Mouse (Mus musculus): ENCODE results near the gene Tram2. TPM values are rescaled to one million over a fixed set of nuclear protein-coding genes. Genes with fewer than 3 reads are reported as not detected.

The Tram2 gene
- polyA plus RNA-seq, 1 experiment from 2014 or later, result 3.5 TPM

DNA sequence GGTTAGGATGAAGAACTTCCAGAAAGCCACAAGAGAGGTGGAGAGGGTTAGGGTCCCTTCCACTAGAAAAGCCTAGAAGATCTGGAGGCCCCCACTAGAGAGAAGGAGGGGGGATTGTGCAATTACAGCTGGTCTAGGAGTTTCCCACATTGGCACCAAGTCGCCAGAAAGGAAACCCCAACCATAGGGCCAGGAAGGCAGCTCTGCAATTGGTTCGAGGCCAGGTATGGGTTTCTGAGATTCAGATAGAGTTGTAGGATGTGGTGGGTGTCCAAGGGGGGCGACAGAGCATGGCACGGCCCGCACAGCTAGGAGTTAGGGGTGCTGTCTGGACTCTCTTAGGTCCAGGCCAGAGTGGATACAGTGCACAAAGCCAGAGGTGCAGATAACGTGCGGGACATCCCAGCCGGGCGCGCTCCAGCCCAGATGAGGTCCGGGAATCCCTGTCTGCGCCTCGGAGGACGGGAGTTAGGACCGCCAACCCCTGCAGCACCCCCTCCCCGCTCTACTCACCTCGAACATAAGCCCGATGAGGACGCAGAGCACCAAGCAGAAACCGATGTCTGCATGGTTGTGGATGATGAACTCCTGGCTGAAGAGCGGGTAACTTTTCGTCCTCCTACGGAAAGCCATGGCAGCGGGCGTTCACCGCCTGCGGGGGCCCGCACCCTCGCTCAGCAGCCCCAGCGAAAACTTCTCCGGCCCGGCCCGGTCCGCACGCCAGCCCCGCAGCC lies 381 bp downstream of the Tram2 start:
- no peaks in the 10 kb centered on the region for H3K36me3 ChIP-seq
- H3K27me3 ChIP-seq (replicated peaks), result no peaks in the 10 kb centered on the region
- H3K4me3 ChIP-seq, result peak overlapping the region; percentile 57
- ATAC-seq (ENCODE audit: low FRiP score, low read depth), result peak; percentile 73
- peaks cover 42% of the 10 kb centered on the region for H3K4me1 ChIP-seq
- WGBS, result 1% methylated on average over 36 of the region's 36 CpGs
- H3K4me2 ChIP-seq (replicated peaks), result peak overlapping the region; percentile 74
- no peak overlapping the region; the same call in 1 of the 2 replicates for H3K27ac ChIP-seq
- H3K9me3 ChIP-seq, result no peaks in the 10 kb centered on the region
- peak overlapping the region; percentile 64 for H3K9ac ChIP-seq

- Histone ChIP-seq H3K4me2 (replicated peaks) (peak overlapping the region; percentile 74), H3K4me3 (no peak overlapping the region; the same call in 1 of the 2 replicates), H3K9ac (peak overlapping the region; percentile 64; the same call in 1 of the 2 replicates), H3K4me1 (peaks cover 48% of the 10 kb centered on the region), H3K27ac (no peak overlapping the region), H3K27me3 (replicated peaks) (no peaks in the 10 kb centered on the region), H3K36me3 (no peaks in the 10 kb centered on the region), H3K9me3 (no peaks in the 10 kb centered on the region)
- WGBS, result 87% methylated on average over 7 of the region's 7 CpGs
- no peak for ATAC-seq (ENCODE audit: low FRiP score, low read depth)
Observed at GRCm38 (mm10) chr1:21077619-21078018, 1.4 kb downstream of the Tram2 start.

DNA sequence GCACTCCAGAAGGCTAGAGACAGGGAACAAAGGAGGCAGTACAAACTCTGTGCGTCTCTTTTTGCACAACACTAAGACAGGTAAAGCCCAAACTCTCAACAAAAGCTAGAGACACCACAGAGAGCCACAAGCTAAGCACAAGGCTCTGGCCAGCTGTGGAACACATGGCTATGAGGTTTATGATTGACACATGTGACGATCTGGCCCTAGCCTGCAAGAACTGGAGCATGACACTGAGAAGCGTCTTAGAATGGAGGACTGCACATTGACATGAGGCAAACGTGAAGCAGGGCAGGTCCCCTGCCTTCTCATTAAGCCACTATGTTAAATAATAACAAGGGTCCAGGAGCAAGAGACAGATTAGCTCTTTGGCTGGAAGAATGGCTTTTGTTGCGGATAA lies 1.8 kb downstream of the Tram2 start:
- Histone ChIP-seq H3K4me1 (peaks cover 48% of the 10 kb centered on the region), H3K4me2 (replicated peaks) (peak overlapping the region; percentile 74), H3K27ac (no peak overlapping the region), H3K36me3 (no peaks in the 10 kb centered on the region), H3K4me3 (no peak overlapping the region), H3K9ac (no peak overlapping the region), H3K27me3 (replicated peaks) (no peaks in the 10 kb centered on the region), H3K9me3 (no peaks in the 10 kb centered on the region)
- ATAC-seq (ENCODE audit: low FRiP score, low read depth), result no peak
- WGBS, result 58% methylated on average over 5 of the region's 5 CpGs

GRCm38 (mm10) chr1:21075986-21076495 lies 3.0 kb downstream of the Tram2 start:
- Histone ChIP-seq H3K27ac (no peak overlapping the region), H3K36me3 (no peaks in the 10 kb centered on the region), H3K27me3 (replicated peaks) (no peaks in the 10 kb centered on the region), H3K9ac (no peak overlapping the region), H3K4me3 (no peak overlapping the region), H3K9me3 (no peaks in the 10 kb centered on the region), H3K4me2 (replicated peaks) (peak overlapping the region; percentile 74), H3K4me1 (peaks cover 48% of the 10 kb centered on the region)
- WGBS, result 25% methylated on average over 6 of the region's 6 CpGs
- no peak for ATAC-seq (ENCODE audit: low FRiP score, low read depth)

- no peaks in the 10 kb centered on the region for H3K27me3 ChIP-seq (replicated peaks)
- no peaks in the 10 kb centered on the region for H3K36me3 ChIP-seq
- H3K4me3 ChIP-seq, result no peak overlapping the region
- H3K27ac ChIP-seq, result no peak overlapping the region
- H3K9ac ChIP-seq, result no peak overlapping the region
- 34% methylated on average over 5 of the region's 5 CpGs for WGBS
- H3K4me2 ChIP-seq (replicated peaks), result peak overlapping the region; percentile 22; the same call in 1 of the 2 replicates
- peaks cover 48% of the 10 kb centered on the region for H3K4me1 ChIP-seq
- ATAC-seq (ENCODE audit: low FRiP score, low read depth), result peak; percentile 19
- H3K9me3 ChIP-seq, result no peaks in the 10 kb centered on the region
Observed at GRCm38 (mm10) chr1:21074231-21074630, 4.8 kb downstream of the Tram2 start.

DNA sequence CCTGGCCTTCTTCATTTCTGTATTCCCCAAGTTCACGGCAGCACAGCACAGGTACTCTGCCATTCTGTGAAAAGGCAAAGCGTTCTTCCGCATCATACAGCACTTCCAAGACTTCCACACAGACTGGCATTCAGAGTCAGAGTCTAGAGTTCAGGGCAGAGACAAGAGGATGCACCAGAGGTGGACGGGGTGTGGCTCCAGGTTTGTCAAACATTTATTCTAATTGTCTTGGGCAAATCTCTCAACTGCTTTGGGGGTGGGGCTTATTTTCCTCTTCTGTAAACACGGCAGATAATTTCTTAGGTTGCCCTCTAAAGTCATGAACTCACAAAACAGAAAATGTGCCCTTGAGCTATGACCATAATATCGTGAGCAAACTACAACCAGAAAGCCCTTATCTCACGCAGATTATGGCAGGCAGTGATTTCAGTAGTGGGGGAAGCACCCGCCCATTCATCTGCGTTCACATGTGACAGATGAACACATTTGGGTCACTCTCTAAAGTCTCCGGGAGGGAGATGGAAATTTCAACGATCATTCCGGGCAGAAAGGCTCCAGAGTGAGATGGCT lies 6.1 kb downstream of the Tram2 start:
- Histone ChIP-seq H3K4me2 (replicated peaks) (no peak overlapping the region), H3K27me3 (replicated peaks) (no peaks in the 10 kb centered on the region), H3K4me1 (peaks cover 41% of the 10 kb centered on the region), H3K4me3 (no peak overlapping the region), H3K9me3 (no peaks in the 10 kb centered on the region), H3K9ac (no peak overlapping the region), H3K27ac (no peak overlapping the region), H3K36me3 (no peaks in the 10 kb centered on the region)
- 85% methylated on average over 12 of the region's 12 CpGs for WGBS
- ATAC-seq (ENCODE audit: low FRiP score, low read depth), result no peak

GRCm38 (mm10) chr1:21070658-21071057 lies 8.4 kb downstream of the Tram2 start:
- H3K27me3 ChIP-seq (replicated peaks), result no peaks in the 10 kb centered on the region
- H3K27ac ChIP-seq, result no peak overlapping the region
- H3K9me3 ChIP-seq, result 0 out of 2 replicates have a peak, but pooled peaks cover 5% of the 10 kb centered on the region
- no peak for ATAC-seq (ENCODE audit: low FRiP score, low read depth)
- H3K4me1 ChIP-seq, result peaks cover 28% of the 10 kb centered on the region
- no peak overlapping the region for H3K4me2 ChIP-seq (replicated peaks)
- H3K9ac ChIP-seq, result no peak overlapping the region
- peaks cover 5% of the 10 kb centered on the region; the same call in 1 of the 2 replicates for H3K36me3 ChIP-seq
- 85% methylated on average over 13 of the region's 13 CpGs for WGBS
- H3K4me3 ChIP-seq, result no peak overlapping the region

DNA sequence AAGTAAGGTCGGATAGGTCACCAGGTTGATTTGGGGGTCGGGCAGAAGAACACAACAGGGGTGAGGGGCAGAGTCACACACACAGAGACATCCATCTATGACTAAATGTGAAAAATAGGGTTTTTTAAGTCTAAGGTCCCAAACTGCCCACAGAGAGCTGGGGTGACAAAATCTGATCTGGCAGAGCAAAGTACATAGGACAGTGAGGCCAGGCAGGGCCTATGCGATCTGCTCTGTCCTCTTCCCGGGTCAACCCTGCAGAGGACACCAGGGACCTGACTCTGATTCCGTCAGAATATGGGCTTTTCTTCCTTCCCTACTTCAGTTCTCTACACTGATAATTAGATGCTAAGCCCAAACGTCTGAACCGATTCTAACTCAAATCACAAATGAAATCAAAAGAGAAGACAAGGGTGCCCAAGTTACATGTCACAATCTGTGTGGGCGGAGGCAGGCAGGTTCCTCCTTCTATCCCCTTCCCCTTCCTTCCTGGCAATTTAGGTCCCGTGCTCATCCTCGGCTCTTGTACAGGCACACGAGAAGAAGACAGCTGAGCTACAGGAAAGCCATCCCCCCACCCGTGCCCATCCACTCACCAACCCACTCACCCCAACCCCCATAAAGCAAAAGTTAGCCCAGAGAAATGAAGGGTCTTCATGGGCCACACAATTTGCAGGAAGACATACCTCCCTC lies 9.1 kb downstream of the Tram2 start:
- peaks cover 23% of the 10 kb centered on the region for H3K4me1 ChIP-seq
- no peak overlapping the region for H3K4me2 ChIP-seq (replicated peaks)
- H3K9ac ChIP-seq, result no peak overlapping the region
- 0 out of 2 replicates have a peak, but pooled peaks cover 5% of the 10 kb centered on the region for H3K9me3 ChIP-seq
- H3K36me3 ChIP-seq, result peaks cover 5% of the 10 kb centered on the region; the same call in 1 of the 2 replicates
- no peaks in the 10 kb centered on the region for H3K27me3 ChIP-seq (replicated peaks)
- no peak for ATAC-seq (ENCODE audit: low FRiP score, low read depth)
- 89% methylated on average over 12 of the region's 12 CpGs for WGBS
- H3K27ac ChIP-seq, result no peak overlapping the region
- H3K4me3 ChIP-seq, result no peak overlapping the region

DNA sequence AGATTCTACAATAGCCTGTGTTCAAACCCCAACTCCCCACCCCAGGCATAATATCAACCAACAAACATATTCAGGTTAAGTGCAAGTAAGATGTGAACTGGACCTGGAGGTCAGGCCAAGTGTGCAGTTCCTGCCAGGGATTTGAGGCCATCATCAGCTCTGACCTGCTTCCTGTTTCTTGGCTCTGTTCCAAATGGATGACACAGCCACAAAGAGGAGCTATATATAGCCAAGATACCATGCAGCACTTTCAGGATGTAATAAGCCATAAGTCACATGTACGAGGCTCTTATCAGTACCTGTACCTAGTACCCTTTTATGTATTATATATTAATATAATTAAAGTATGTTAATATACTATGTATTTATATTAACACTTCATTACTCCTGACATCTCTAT lies 10.5 kb downstream of the Tram2 start:
- Histone ChIP-seq H3K9me3 (0 out of 2 replicates have a peak, but pooled peaks cover 5% of the 10 kb centered on the region), H3K27ac (no peak overlapping the region), H3K27me3 (replicated peaks) (no peaks in the 10 kb centered on the region), H3K36me3 (peaks cover 5% of the 10 kb centered on the region; the same call in 1 of the 2 replicates), H3K9ac (no peak overlapping the region), H3K4me3 (no peak overlapping the region), H3K4me1 (peaks cover 8% of the 10 kb centered on the region), H3K4me2 (replicated peaks) (no peak overlapping the region)
- 66% methylated on average over 1 of the region's 1 CpGs for WGBS
- 0 out of 2 replicates have a peak, but pooled peaks have one; percentile 18 for ATAC-seq (ENCODE audit: low FRiP score, low read depth)

DNA sequence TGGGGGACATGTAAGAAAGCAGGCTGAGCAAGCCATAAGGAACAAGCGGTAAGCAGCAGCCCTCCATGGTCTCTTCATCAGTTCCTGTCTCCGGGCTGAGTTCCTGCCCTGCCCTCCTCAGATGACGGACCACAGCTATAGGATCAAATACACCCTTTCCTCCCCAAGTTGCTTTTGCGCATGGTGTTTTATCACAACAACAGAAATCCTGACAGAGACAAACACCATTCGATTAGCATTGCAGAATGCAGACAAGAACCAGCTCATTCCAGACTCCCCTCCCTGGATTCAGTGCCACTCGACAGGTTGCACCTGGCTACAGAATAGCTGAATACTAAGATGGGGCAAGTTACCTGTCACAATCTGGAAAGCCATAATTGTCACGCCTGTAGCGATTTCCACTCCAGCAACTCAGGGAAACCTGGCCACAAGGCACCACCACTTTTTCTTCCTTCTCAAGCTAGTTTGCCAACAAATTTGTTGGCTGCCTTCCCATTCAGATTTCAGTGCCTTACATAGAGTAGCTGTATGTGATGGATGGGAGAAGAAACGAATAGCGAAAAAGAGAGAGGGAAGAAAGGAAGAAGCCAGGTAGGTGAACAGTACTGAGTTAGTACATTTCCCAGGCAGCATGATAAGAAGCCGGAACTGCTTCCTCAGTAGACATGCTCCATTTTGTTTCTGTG lies 11.3 kb downstream of the Tram2 start:
- Histone ChIP-seq H3K9ac (no peak overlapping the region), H3K9me3 (0 out of 2 replicates have a peak, but pooled peaks cover 5% of the 10 kb centered on the region), H3K27ac (no peak overlapping the region), H3K4me1 (0 out of 2 replicates have a peak, but pooled peaks cover 3% of the 10 kb centered on the region), H3K4me2 (replicated peaks) (no peak overlapping the region), H3K4me3 (no peak overlapping the region), H3K36me3 (peaks cover 5% of the 10 kb centered on the region; the same call in 1 of the 2 replicates), H3K27me3 (replicated peaks) (no peaks in the 10 kb centered on the region)
- ATAC-seq (ENCODE audit: low FRiP score, low read depth), result no peak
- WGBS, result 88% methylated on average over 11 of the region's 11 CpGs

DNA sequence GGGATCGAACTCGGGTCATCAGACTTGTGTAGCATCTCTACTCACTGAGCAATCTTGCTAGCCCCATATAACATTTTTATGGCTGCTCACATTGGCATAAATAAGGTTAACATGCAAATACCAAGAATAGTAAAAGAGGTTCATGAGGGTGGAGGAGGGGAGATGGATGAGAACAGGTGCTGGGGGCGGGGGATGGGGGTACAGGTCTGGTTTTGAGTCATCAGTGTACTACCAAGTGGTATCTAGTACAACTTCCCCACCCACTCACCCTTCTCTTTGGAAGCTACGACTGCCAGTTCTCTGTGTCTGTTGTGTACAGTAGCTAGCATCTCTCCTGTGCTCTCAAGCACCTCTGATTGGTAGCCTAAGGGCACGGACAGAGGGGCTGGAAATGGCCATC lies 14.9 kb downstream of the Tram2 start:
- Histone ChIP-seq H3K9me3 (0 out of 2 replicates have a peak, but pooled peaks cover 5% of the 10 kb centered on the region), H3K36me3 (peaks cover 5% of the 10 kb centered on the region; the same call in 1 of the 2 replicates), H3K9ac (no peak overlapping the region), H3K4me3 (no peak overlapping the region), H3K27me3 (replicated peaks) (no peaks in the 10 kb centered on the region), H3K27ac (no peak overlapping the region), H3K4me2 (replicated peaks) (no peak overlapping the region), H3K4me1 (no peaks in the 10 kb centered on the region)
- no peak for ATAC-seq (ENCODE audit: low FRiP score, low read depth)
- WGBS, result 97% methylated on average over 5 of the region's 5 CpGs

Data from neural tube, embryonic 12.5 days (tissue).